In genomic region chr2:18764846-18765245, GRCm38 (mm10) we compare ENCODE assay signal across 26 mouse cellular contexts.
A peak's percentile ranks its signal among the peaks of the same experiment; 100 is the strongest.
DNase-seq lines count a peak whose midpoint lies in the region; ATAC-seq and TF ChIP-seq lines count a peak whose summit lies in the region.
"Had no signal": no experiment of that assay in that cellular context is flagged by ENCODE, and none has a peak within 500 bp of the region (broad histone marks: within the 10 kb centered on the region; RNA-seq: fewer than 3 reads in every experiment).

No protein-coding gene starts in this region.

- peak; percentile 24 for DNase-seq in embryonic facial prominence, embryonic 11.5 days (ENCODE audit: low spot score)
- no peak for DNase-seq in embryonic facial prominence, embryonic 10.5 days (ENCODE audit: low spot score)
- peak; percentile 3 for DNase-seq in kidney, adult 9 months
- no peak for DNase-seq in kidney, adult 2 months
- peak; percentile 26 for DNase-seq in 3T3-L1 (ENCODE audit: low read depth, low spot score)
- peak; percentile 8 for DNase-seq in induced T-regulatory cell, adult 2 months (ENCODE audit: low read depth)
- no peak for DNase-seq in cerebellum, adult 9-10 months
- DNase-seq: adrenal gland, adult 2 months; adrenal gland, postnatal 36 days; cerebellum, adult 18-20 months; cerebellum, postnatal 14 days; kidney, adult 18-20 months; kidney, postnatal 4 days; liver, embryonic 13.5 days; retina, postnatal 1 day; right cerebral cortex, postnatal 14 days; thymus, postnatal 4 days had no signal

- no peaks in the 10 kb centered on the region for H3K27me3 ChIP-seq in embryonic facial prominence, embryonic 11.5 days (ENCODE audit: control insufficient read depth, insufficient read depth, low read length)
- peaks cover 27% of the 10 kb centered on the region for H3K27me3 ChIP-seq in embryonic facial prominence, embryonic 10.5 days (replicated peaks; ENCODE audit: low read depth, poor library complexity, severe bottlenecking)
- H3K27me3 ChIP-seq in kidney, adult 2 months (replicated peaks; ENCODE audit: control insufficient read depth, insufficient read depth, low read length), result no peaks in the 10 kb centered on the region
- H3K27me3 ChIP-seq: heart, embryonic 15.5 days; hindbrain, embryonic 15.5 days; limb, embryonic 13.5 days; midbrain, embryonic 13.5 days; neural tube, embryonic 15.5 days had no signal

- H3K9me3 ChIP-seq in embryonic facial prominence, embryonic 11.5 days (replicated peaks; ENCODE audit: control insufficient read depth, low read length), result no peaks in the 10 kb centered on the region
- no peaks in the 10 kb centered on the region for H3K9me3 ChIP-seq in embryonic facial prominence, embryonic 10.5 days
- H3K9me3 ChIP-seq: heart, embryonic 10.5 days; heart, embryonic 15.5 days; hindbrain, embryonic 10.5 days; hindbrain, embryonic 15.5 days; limb, embryonic 13.5 days; liver, embryonic 13.5 days; midbrain, embryonic 13.5 days; neural tube, embryonic 15.5 days had no signal

- 56% methylated on average over 2 of the region's 2 CpGs for WGBS in embryonic facial prominence, embryonic 11.5 days
- 66% methylated on average over 2 of the region's 2 CpGs for WGBS in embryonic facial prominence, embryonic 10.5 days
- 75% methylated on average over 2 of the region's 2 CpGs for WGBS in kidney, adult 2 months

- no peak for TF ChIP-seq POLR2A in kidney, adult 2 months (IDR thresholded peaks at IDR 0.05; ENCODE audit: low read depth, low read length)

- H3K4me3 ChIP-seq in embryonic facial prominence, embryonic 11.5 days (ENCODE audit: low read depth, low read length), result no peak overlapping the region
- H3K4me3 ChIP-seq in embryonic facial prominence, embryonic 10.5 days, result no peak overlapping the region
- H3K4me3 ChIP-seq in kidney, adult 2 months (ENCODE audit: insufficient read depth, low read depth, low read length), result no peak overlapping the region
- H3K4me3 ChIP-seq: erythroblast, embryonic 14.5 days; hindbrain, embryonic 10.5 days; hindbrain, embryonic 15.5 days; limb, embryonic 13.5 days; midbrain, embryonic 13.5 days; neural tube, embryonic 15.5 days had no signal

- H3K27ac ChIP-seq in embryonic facial prominence, embryonic 11.5 days (replicated peaks; ENCODE audit: low read depth, low read length), result no peak overlapping the region
- no peak overlapping the region for H3K27ac ChIP-seq in embryonic facial prominence, embryonic 10.5 days (replicated peaks)
- H3K27ac ChIP-seq in kidney, adult 2 months (ENCODE audit: insufficient read depth, low read depth, low read length), result no peak overlapping the region
- H3K27ac ChIP-seq: heart, embryonic 10.5 days; hindbrain, embryonic 10.5 days; hindbrain, embryonic 15.5 days; limb, embryonic 13.5 days; liver, embryonic 13.5 days; midbrain, embryonic 13.5 days; neural tube, embryonic 15.5 days had no signal

- TF ChIP-seq CTCF in kidney, adult 2 months (conservative IDR thresholded peaks at IDR 0.05; ENCODE audit: insufficient read depth, insufficient read length, low read depth, low read length), result no peak

- no peak for ATAC-seq in embryonic facial prominence, embryonic 11.5 days (replicated peaks; ENCODE audit: insufficient number of reproducible peaks, low FRiP score, low TSS enrichment, low read depth)
- ATAC-seq: forebrain, embryonic 16.5 days; midbrain, embryonic 13.5 days had no signal

- H3K36me3 ChIP-seq in embryonic facial prominence, embryonic 11.5 days (replicated peaks; ENCODE audit: control insufficient read depth, insufficient read depth, low read depth, low read length), result no peaks in the 10 kb centered on the region
- H3K36me3 ChIP-seq in embryonic facial prominence, embryonic 10.5 days (replicated peaks), result no peaks in the 10 kb centered on the region
- no peaks in the 10 kb centered on the region for H3K36me3 ChIP-seq in kidney, adult 2 months (ENCODE audit: control insufficient read depth, insufficient read depth, low read length)
- H3K36me3 ChIP-seq: heart, embryonic 10.5 days; heart, embryonic 15.5 days; hindbrain, embryonic 10.5 days; hindbrain, embryonic 15.5 days; limb, embryonic 13.5 days; liver, embryonic 13.5 days; midbrain, embryonic 13.5 days; neural tube, embryonic 15.5 days had no signal

- no peak overlapping the region for H3K9ac ChIP-seq in embryonic facial prominence, embryonic 11.5 days (replicated peaks; ENCODE audit: low read length)
- H3K9ac ChIP-seq: hindbrain, embryonic 15.5 days; limb, embryonic 13.5 days; midbrain, embryonic 13.5 days; neural tube, embryonic 15.5 days had no signal

- no peaks in the 10 kb centered on the region for H3K4me1 ChIP-seq in embryonic facial prominence, embryonic 11.5 days (ENCODE audit: control insufficient read depth, insufficient read depth, low read length)
- H3K4me1 ChIP-seq in embryonic facial prominence, embryonic 10.5 days, result peaks cover 24% of the 10 kb centered on the region
- H3K4me1 ChIP-seq in kidney, adult 2 months (ENCODE audit: control insufficient read depth, insufficient read depth, low read length), result no peaks in the 10 kb centered on the region
- H3K4me1 ChIP-seq: midbrain, embryonic 13.5 days had no signal

- H3K4me2 ChIP-seq in embryonic facial prominence, embryonic 11.5 days (ENCODE audit: low read depth, low read length), result no peak overlapping the region
- H3K4me2 ChIP-seq: midbrain, embryonic 13.5 days; neural tube, embryonic 15.5 days had no signal

Comparison
In these comparisons a context has a peak if more than half of its experiments do, and no peak if none do; other contexts are left out.
1. DNase-seq: peak in embryonic facial prominence, embryonic 11.5 days (single experiment), kidney, adult 9 months (single experiment), 3T3-L1 (single experiment) and induced T-regulatory cell, adult 2 months (single experiment); none in embryonic facial prominence, embryonic 10.5 days (single experiment), kidney, adult 2 months (single experiment) and cerebellum, adult 9-10 months (single experiment).